Mouse (Mus musculus) left cerebral cortex, postnatal 25 days (tissue): ENCODE measurements around the gene Mrpl14. TPM values are rescaled to one million over a fixed set of nuclear protein-coding genes. Genes with fewer than 3 reads are reported as not detected.
A peak's percentile ranks its signal among the peaks of the same experiment; 100 is the strongest.

Experiments
- DNase-seq, 2 experiments: peaks; one replicate each; pipeline ENCODE4 v3.0.0; 2022; ENCODE audit warnings: low spot score in 2 of 2, mixed read lengths in 1 of 2
- intact Hi-C: fragments of 180-260 bp; cut with DNase I; formaldehyde crosslinking; loops from one replicate; pipeline ENCODE4 v1.15.1; 2025
- total RNA-seq, 2 experiments: library from RNA; stranded (reverse); gene quantifications; 2 replicates each; pipeline ENCODE4 v1.2.3; 2021

Gene Mrpl14
- total RNA-seq: 10 to 100 TPM; 39.5 to 41.2 TPM

- intact Hi-C loops: no loop called here
- peak; percentile 92 to 93 for DNase-seq
Measured at GRCm38 (mm10) chr17:45686093-45686619, at the start of gene Mrpl14. Gene Mrpl14, plus strand, starts transcription at chr17:45686322.

DNA sequence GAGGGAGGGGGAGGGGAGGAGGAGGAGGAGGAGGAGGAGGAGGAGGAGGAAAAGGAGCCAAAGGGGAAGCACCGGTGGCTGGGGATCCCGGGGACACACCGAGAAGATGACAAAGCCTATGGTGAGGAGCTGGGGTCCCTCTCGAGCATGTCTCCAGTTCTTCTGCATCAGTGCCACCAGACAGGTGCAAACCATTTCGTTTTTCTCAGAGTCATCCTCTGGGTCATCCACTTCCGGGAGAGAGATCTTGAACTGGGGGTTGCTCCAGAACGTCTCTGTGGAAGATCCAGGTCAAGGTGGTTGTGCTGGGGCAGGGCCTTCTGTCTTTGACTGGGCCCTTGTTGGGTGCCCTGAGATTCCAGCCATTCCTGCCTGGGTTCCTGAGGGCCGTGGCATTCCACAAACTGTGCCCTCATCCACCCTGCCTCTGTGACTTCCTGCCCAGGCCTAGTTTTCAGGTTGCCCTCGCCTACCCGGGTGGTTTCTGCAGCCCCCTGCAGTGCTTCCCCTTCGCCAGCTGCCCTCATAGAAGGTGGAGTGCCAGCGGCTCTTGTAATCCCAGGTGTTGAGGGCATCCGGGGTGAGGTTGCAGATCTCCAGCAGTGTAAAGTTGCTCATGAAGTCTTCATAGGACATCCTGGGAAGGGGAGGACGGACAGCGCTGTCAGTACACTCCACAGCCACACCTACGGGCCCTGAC, 47.4 kb upstream of the Mrpl14 start:
- DNase-seq: no peak
- intact Hi-C loops: no loop called here

GRCm38 (mm10) chr17:45641981-45642380, 44.1 kb upstream of the Mrpl14 start:
- no peak for DNase-seq
- intact Hi-C loops: loop anchor here (2.0 to 5.0 kb wide), 2 partner anchors 59 to 165 kb away; partner anchors contain the start of gene Spats1

DNA sequence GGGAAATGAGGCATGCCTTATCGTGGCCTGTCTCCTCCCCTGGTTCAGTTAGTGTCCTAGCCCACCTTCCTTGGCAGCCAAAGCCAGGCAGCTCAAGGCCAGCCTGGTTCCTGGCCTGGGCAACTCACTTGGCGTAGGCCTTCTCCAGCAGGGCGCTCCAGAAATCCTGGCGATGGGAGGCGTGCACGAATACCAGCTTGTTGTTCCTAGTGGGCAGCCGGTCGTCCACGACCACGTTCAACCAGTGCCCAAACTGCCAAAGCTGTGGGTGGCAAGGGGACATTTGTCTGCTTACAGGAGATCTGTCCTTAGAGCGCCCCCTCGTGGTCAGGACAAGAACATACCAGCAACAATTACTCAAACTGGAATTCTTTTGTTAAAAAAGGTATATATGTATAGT, 43.4 kb upstream of the Mrpl14 start:
- DNase-seq: peak; percentile 61 to 64
- intact Hi-C loops: loop anchor here (2.0 to 5.0 kb wide), 2 partner anchors 60 to 165 kb away; partner anchors contain the start of gene Spats1

- no peak for DNase-seq
- intact Hi-C loops: loop anchor here (5.0 kb wide), 1 partner anchor 167 kb away; the partner anchor contains the start of gene Spats1
Measured at GRCm38 (mm10) chr17:45644185-45644584, 41.9 kb upstream of the Mrpl14 start.

DNA sequence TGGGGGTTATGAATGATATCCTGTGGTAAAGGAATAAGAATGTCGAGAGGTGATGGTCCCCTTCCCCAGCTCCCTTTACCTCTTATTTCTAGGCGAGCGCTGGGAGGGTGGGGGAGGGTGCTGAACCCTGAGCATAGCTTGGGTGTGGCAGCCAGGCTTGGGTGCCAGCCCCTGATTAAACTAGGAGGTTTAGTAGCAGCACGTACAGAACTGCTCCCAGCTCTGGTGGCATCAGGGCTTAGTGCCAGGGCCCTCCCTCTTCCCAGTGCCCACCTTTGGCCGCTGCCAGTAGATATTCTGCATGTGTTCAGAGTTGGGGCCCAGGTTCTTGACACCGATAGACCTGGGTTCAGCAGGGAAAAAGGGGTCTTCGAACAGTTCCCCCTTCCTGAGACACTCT, 32.9 kb upstream of the Mrpl14 start:
- intact Hi-C loops: no loop called here
- no peak for DNase-seq

GRCm38 (mm10) chr17:45655820-45656219, 30.3 kb upstream of the Mrpl14 start:
- intact Hi-C loops: no loop called here
- DNase-seq: peak in 1 of 2 experiments; percentile 13

- intact Hi-C loops: no loop called here
- DNase-seq: no peak
Measured at GRCm38 (mm10) chr17:45659225-45659624, 26.9 kb upstream of the Mrpl14 start, which contains the start of gene Capn11. Gene Capn11, minus strand, starts transcription at chr17:45659325.

DNA sequence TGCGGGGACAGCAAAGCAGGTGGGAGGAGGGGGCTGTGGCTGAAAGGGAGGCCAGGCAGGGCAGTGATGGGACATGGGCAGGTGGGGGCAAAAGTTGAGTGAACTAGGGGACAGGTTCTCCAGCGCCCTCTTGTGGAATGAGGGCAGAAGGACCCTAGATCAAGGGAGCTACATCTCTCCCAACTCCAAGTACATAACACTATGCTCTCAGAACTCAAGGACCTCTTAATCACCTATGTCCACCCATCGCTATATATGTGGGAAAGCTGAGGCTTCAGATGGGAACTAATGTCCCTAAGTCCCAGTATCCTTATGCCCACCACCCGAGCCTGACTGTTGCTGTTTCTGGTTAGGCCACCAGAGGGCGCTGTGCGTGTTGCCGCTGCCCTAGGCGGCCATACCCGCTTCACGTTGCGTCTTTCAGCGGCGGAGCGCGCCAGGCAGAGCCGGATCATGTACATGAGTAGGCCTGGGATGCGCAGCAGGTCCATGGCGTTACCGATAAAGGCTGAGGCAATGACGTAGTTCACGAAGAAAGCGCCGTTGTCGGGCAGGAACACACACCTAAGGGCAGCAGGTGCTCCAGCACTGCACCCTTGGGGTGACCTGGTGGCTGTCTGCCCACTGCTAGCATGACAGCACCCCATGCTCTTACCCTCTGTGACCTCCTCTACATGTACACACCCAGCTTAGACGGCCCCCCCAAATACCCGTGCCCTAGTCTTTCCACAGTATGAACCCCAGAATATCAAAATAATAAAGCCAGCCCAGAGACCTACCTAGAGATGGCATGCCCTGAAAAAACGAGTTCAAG, 22.8 kb upstream of the Mrpl14 start:
- intact Hi-C loops: loop anchor here (2.0 kb wide), 1 partner anchor 55 kb away; no protein-coding TSS in a partner anchor

GRCm38 (mm10) chr17:45664608-45665007, 21.5 kb upstream of the Mrpl14 start:
- DNase-seq: no peak
- intact Hi-C loops: no loop called here

More for the DNA sequence above, 22.8 kb upstream of the Mrpl14 start:
- peak; percentile 77 to 79 for DNase-seq

- intact Hi-C loops: no loop called here
Measured at GRCm38 (mm10) chr17:45666091-45666490, 20.0 kb upstream of the Mrpl14 start.

GRCm38 (mm10) chr17:45667481-45667880, 18.6 kb upstream of the Mrpl14 start:
- intact Hi-C loops: no loop called here
- no peak for DNase-seq

More at GRCm38 (mm10) chr17:45666091-45666490, 20.0 kb upstream of the Mrpl14 start:
- no peak for DNase-seq

DNA sequence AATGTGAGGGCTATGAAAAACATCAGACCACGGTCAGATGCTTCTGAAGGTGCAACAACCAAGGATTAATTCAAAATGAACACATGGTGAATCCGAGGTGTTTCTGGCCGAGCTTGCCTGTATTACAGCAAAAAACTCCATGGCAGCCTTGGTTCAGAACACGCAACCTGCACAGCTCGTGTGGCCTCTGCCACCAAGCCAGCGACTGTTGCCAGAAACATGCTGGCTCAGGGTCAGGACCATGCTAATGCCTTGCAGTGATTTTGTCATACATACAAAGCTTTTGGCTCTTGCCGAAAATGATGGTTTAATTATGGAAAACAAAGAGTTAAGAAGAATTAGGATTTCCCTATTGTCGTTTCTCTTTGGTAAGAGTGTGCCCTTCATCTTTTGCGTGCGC, 18.1 kb upstream of the Mrpl14 start:
- intact Hi-C loops: no loop called here
- DNase-seq: no peak

GRCm38 (mm10) chr17:45671821-45672220, 14.3 kb upstream of the Mrpl14 start:
- intact Hi-C loops: no loop called here
- no peak for DNase-seq

- intact Hi-C loops: no loop called here
- DNase-seq: no peak
Measured at GRCm38 (mm10) chr17:45672598-45672997, 13.5 kb upstream of the Mrpl14 start.

- intact Hi-C loops: loop anchor here (2.0 kb wide), 1 partner anchor 41 kb away; no protein-coding TSS in a partner anchor
- peak in 1 of 2 experiments; percentile 43 for DNase-seq
Measured at GRCm38 (mm10) chr17:45678106-45678505, 8.0 kb upstream of the Mrpl14 start.

- DNase-seq: peak; percentile 68 to 90
- intact Hi-C loops: loop anchor here (5.0 kb wide), 1 partner anchor 352 kb away; the partner anchor contains the start of gene Vegfa
Measured at GRCm38 (mm10) chr17:45680391-45680980, 5.6 kb upstream of the Mrpl14 start.

- intact Hi-C loops: loop anchor here (5.0 kb wide), 1 partner anchor 351 kb away; the partner anchor contains the start of gene Vegfa
- DNase-seq: peak in 1 of 2 experiments; percentile 24
Measured at GRCm38 (mm10) chr17:45681588-45681987, 4.5 kb upstream of the Mrpl14 start.

DNA sequence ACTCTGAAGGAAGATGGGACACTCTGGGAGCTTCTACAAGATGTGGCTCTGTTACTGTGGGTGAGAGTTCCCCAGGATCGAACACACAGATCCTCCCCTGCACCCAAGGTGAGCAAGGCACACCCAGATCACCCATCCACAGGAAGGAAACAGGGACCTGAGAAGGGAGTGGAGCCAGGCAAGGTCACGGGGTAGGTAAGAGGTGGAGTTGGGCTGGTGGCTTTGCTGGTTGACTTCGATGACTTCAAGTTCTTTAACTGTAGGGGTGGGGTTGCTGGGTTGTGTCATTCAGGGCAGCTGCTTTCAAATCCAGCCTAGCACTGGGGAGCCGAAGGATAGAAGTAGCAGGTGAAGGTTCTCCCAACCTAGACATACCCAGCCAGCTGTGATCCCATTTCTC, 3.3 kb upstream of the Mrpl14 start:
- DNase-seq: no peak
- intact Hi-C loops: loop anchor here (5.0 kb wide), 1 partner anchor 349 kb away; the partner anchor contains the start of gene Vegfa
